Mouse (Mus musculus) intestine, embryonic 16.5 days (tissue): ENCODE measurements around the gene Ubox5. TPM values are rescaled to one million over a fixed set of nuclear protein-coding genes. Genes with fewer than 3 reads are reported as not detected.

Experiments
- ATAC-seq: fragments of 200-750 bp; cut with Nextera tagmentation; 2 replicates; pipeline ENCODE4 v1.8.0; 2017; ENCODE audit warnings: moderate TSS enrichment, moderate library complexity
- H3K27ac ChIP-seq: fragments of 300-500 bp; sonication (generic); 2 replicates; pipeline ENCODE4 v1.5.1; 2014; ENCODE audit warnings: mild to moderate bottlenecking, low read length
- H3K27me3 ChIP-seq: fragments of 300-500 bp; sonication (generic); replicated peaks from 2 replicates; pipeline ENCODE4 v1.6.1; 2014; ENCODE audit warnings: low read length, control low read depth, mixed read lengths; ENCODE audit not compliant: control insufficient read depth, insufficient read depth
- H3K36me3 ChIP-seq: fragments of 300-500 bp; sonication (generic); 2 replicates; pipeline ENCODE4 v1.6.1; 2014; ENCODE audit warnings: low read length, control low read depth; ENCODE audit not compliant: control insufficient read depth, insufficient read depth
- H3K4me1 ChIP-seq: fragments of 300-500 bp; sonication (generic); 2 replicates; pipeline ENCODE4 v1.6.1; 2014; ENCODE audit warnings: low read length, control low read depth, mixed read lengths; ENCODE audit not compliant: control insufficient read depth, insufficient read depth
- H3K4me2 ChIP-seq: fragments of 300-500 bp; sonication (generic); 2 replicates; pipeline ENCODE4 v1.6.1; 2014; ENCODE audit warnings: low read depth, low read length, control low read depth
- H3K4me3 ChIP-seq: fragments of 300-500 bp; sonication (generic); 2 replicates; pipeline ENCODE4 v1.5.1; 2014; ENCODE audit warnings: mild to moderate bottlenecking, low read length
- H3K9ac ChIP-seq: fragments of 300-500 bp; sonication (generic); 2 replicates; pipeline ENCODE4 v1.6.1; 2014; ENCODE audit warnings: low read depth, low read length
- H3K9me3 ChIP-seq: fragments of 300-500 bp; sonication (generic); 2 replicates; pipeline ENCODE4 v1.6.1; 2016; ENCODE audit warnings: low read length, control low read depth; ENCODE audit not compliant: control insufficient read depth
- WGBS: fragments of 180-500 bp; shearing (Covaris S2); extraction: QIAGEN DNeasy Blood & Tissue Kit; methylation state at CpG from one replicate; pipeline ENCODE4 v1.1.7; 2014; 5-methylcytosine and 5-hydroxymethylcytosine counted together
- polyA plus RNA-seq: library from polyadenylated mRNA; unstranded; fragments of >200 nt; fragmentation: Nextera tagmentation; extraction: Ambion mirVana; gene quantifications from 2 replicates; pipeline ENCODE4 v1.2.1, GENCODE M21; 2015

Gene Ubox5
- polyA plus RNA-seq, 1 experiment from 2014 or later: 12.0 TPM

DNA sequence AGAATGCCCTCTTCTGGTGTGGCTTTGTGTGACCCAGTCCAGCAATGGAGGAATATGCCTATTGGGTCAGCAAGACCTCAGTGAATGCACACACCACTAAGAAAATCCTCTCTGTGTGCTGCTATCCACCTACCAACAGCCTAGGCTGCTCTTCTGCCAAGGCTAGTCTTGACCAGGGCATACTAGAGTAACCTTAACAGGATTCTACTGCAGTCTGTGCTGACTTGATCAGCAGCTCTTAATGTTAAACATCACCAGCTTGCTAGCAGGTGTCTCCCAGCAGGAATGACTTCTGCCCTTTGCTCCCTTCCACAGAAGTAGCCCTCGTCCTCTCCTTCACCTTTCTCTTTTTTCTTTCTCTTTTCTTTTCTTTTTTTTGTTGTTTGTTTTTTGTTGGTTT is 73.5 kb downstream of the Ubox5 start:
- no peaks in the 10 kb centered on the region for H3K9me3 ChIP-seq
- no peak overlapping the region for H3K9ac ChIP-seq
- no peak overlapping the region for H3K4me3 ChIP-seq
- H3K4me1 ChIP-seq: no peaks in the 10 kb centered on the region
- H3K36me3 ChIP-seq: peaks cover 23% of the 10 kb centered on the region; the same call in 1 of the 2 replicates
- no peak overlapping the region for H3K4me2 ChIP-seq
- ATAC-seq: no peak
- no peaks in the 10 kb centered on the region for H3K27me3 ChIP-seq
- no peak overlapping the region for H3K27ac ChIP-seq
- WGBS: 87% methylated on average over 1 of the region's 1 CpGs

DNA sequence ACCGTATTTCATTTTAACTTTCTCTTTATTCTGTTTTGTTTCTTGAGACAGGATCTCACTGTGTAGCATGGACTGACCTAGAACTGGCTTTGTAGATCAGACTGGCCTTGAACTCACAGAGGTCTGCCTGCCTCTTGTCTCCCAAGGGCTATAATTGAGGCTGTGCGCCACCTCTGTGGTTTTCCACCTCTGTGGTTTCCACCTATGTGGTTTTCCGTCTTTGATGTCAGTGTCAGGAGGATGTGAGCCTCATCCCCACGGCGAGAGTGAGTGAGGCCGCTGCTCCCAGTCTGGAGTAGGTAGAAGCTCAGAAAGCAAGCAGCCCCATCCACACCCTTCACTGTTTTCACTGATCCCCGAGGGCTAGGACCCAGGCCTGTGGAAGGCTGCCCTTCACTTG is 75.0 kb downstream of the Ubox5 start:
- Histone ChIP-seq H3K4me3 (no peak overlapping the region), H3K4me2 (no peak overlapping the region), H3K4me1 (no peaks in the 10 kb centered on the region), H3K36me3 (peaks cover 23% of the 10 kb centered on the region; the same call in 1 of the 2 replicates), H3K27me3 (no peaks in the 10 kb centered on the region), H3K27ac (no peak overlapping the region), H3K9me3 (no peaks in the 10 kb centered on the region), H3K9ac (no peak overlapping the region)
- 92% methylated on average over 7 of the region's 7 CpGs for WGBS
- no peak for ATAC-seq

DNA sequence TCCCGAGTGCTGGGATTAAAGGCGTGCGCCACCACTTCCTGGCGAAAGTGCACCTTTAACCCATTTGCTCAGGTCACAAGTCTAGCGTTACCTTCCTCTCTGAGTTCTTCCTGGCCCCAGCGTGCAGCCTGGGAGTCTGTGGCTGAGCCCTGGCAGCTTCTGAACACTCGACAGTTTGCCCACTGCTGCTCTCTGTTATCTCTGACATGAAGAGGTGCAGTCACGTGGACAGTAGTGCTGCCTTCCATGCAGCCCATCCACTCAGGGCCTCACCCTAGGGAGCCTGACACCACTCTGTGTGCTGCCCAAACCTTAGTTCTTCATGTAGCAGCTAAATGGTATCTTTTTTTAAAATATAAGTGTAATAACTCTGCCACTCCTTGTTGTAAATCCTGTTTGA is 82.9 kb downstream of the Ubox5 start:
- Histone ChIP-seq H3K27ac (no peak overlapping the region), H3K9ac (no peak overlapping the region), H3K4me3 (no peak overlapping the region), H3K4me2 (no peak overlapping the region), H3K9me3 (no peaks in the 10 kb centered on the region), H3K36me3 (peaks cover 7% of the 10 kb centered on the region), H3K4me1 (no peaks in the 10 kb centered on the region), H3K27me3 (no peaks in the 10 kb centered on the region)
- ATAC-seq: no peak
- WGBS: 88% methylated on average over 8 of the region's 8 CpGs

DNA sequence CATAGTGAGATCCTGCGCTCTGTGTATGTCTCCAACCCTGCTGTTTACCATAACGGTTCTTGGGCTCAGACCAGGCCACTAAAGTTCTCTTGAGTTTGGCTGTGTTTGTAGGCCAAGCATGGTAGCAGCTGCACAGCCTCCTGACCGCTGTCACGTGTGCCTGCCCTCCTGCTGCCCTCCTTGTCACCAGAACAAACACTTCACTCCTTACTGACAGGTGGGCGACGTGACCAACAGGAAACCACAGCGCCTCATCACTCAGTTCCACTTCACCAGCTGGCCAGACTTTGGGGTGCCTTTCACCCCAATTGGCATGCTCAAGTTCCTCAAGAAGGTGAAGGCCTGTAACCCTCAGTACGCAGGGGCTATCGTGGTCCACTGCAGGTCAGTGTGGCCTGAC is 89.6 kb downstream of the Ubox5 start:
- 90% methylated on average over 9 of the region's 9 CpGs for WGBS
- Histone ChIP-seq H3K4me2 (no peak overlapping the region), H3K4me1 (no peaks in the 10 kb centered on the region), H3K4me3 (no peak overlapping the region), H3K36me3 (peaks cover 5% of the 10 kb centered on the region; the same call in 1 of the 2 replicates), H3K27me3 (no peaks in the 10 kb centered on the region), H3K9ac (no peak overlapping the region), H3K27ac (no peak overlapping the region), H3K9me3 (no peaks in the 10 kb centered on the region)
- ATAC-seq: no peak

Other genes starting within 250 kb of the Ubox5 start
- 32.1 and 36.6 TPM in 2 replicates for gene Cpxm1, start 232.5 kb downstream of the Ubox5 start, polyA plus RNA-seq
- gene Gm28372, start 224.8 kb downstream of the Ubox5 start, polyA plus RNA-seq: not detected in 2 replicates
- 0.32 TPM in 1 of 2 replicates, not detected in the other for gene 1700020A23Rik, start 224.8 kb downstream of the Ubox5 start, polyA plus RNA-seq
- not detected in 2 replicates for gene Tmem239, start 223.6 kb downstream of the Ubox5 start, polyA plus RNA-seq
- 75.0 and 81.5 TPM in 2 replicates for gene Vps16, start 205.7 kb downstream of the Ubox5 start, polyA plus RNA-seq
- 10.7 and 13.2 TPM in 2 replicates for gene Pced1a, start 205.3 kb downstream of the Ubox5 start, polyA plus RNA-seq
- gene Ptpra, start 179.8 kb downstream of the Ubox5 start, polyA plus RNA-seq: 29.0 and 53.6 TPM in 2 replicates
- 92.2 and 96.8 TPM in 2 replicates for gene Mrps26, start 66.3 kb downstream of the Ubox5 start, polyA plus RNA-seq
- not detected in 2 replicates for gene Oxt, start 53.9 kb downstream of the Ubox5 start, polyA plus RNA-seq
- gene Avp, start 47.5 kb downstream of the Ubox5 start, polyA plus RNA-seq: not detected in 2 replicates
- 15.5 and 16.2 TPM in 2 replicates for gene Fastkd5, start within 50 bp of the Ubox5 start, polyA plus RNA-seq
- 15.0 and 19.0 TPM in 2 replicates for gene Lzts3, start 12.8 kb upstream of the Ubox5 start, polyA plus RNA-seq
- gene Ddrgk1, start 34.6 kb upstream of the Ubox5 start, polyA plus RNA-seq: 87.1 and 88.0 TPM in 2 replicates
- gene Itpa, start 37.6 kb upstream of the Ubox5 start, polyA plus RNA-seq: 72.2 and 81.0 TPM in 2 replicates
- 0.22 and 0.24 TPM in 2 replicates for gene Slc4a11, start 67.5 kb upstream of the Ubox5 start, polyA plus RNA-seq